In the genomic region with DNA sequence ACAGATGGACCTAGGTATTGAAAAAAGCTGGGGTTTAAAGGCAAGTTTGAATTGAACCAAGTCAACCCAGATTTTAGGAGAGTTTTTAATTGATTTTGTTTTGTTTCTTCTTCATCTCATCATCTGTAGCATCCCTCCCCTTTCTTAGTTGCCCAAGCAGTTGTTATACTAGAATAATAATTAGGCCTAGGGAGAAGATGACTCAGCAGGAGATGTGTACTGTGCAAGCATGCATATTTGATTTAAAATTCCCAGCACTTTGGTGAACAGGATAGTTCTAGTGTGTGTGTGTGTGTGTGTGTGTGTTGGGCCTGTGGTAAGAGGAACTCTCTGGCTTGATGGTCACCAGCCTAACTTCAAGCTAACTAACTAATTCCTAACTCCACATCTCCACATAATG, we compare ENCODE assay signal across 41 mouse cellular contexts. TPM values are rescaled to one million over a fixed set of nuclear protein-coding genes. Genes with fewer than 3 reads are reported as not detected.
"Had no signal": no experiment of that assay in that cellular context is flagged by ENCODE, and none has a peak within 500 bp of the region (broad histone marks: within the 10 kb centered on the region; RNA-seq: fewer than 3 reads in every experiment).

No protein-coding gene starts in this region.

- H3K36me3 ChIP-seq: limb, embryonic 10.5 days; limb, embryonic 12.5 days; limb, embryonic 13.5 days; limb, embryonic 15.5 days; liver, embryonic 12.5 days; liver, embryonic 13.5 days; liver, embryonic 15.5 days; lung, embryonic 15.5 days; midbrain, embryonic 10.5 days; midbrain, embryonic 12.5 days; midbrain, embryonic 13.5 days; midbrain, embryonic 15.5 days; neural tube, embryonic 12.5 days; neural tube, embryonic 13.5 days had no signal

- H3K4me3 ChIP-seq: limb, embryonic 10.5 days; limb, embryonic 12.5 days; limb, embryonic 13.5 days; limb, embryonic 15.5 days; liver, embryonic 12.5 days; liver, embryonic 13.5 days; liver, embryonic 15.5 days; lung, embryonic 15.5 days; megakaryocyte, embryonic 14.5 days; midbrain, embryonic 10.5 days; midbrain, embryonic 12.5 days; midbrain, embryonic 13.5 days; midbrain, embryonic 15.5 days; myocyte; neural tube, embryonic 12.5 days; neural tube, embryonic 13.5 days had no signal

- H3K27ac ChIP-seq: limb, embryonic 10.5 days; limb, embryonic 12.5 days; limb, embryonic 13.5 days; limb, embryonic 15.5 days; liver, embryonic 12.5 days; liver, embryonic 13.5 days; liver, embryonic 14.5 days; liver, embryonic 15.5 days; lung, embryonic 15.5 days; macrophage; midbrain, embryonic 10.5 days; midbrain, embryonic 12.5 days; midbrain, embryonic 13.5 days; midbrain, embryonic 15.5 days; neural tube, embryonic 12.5 days; neural tube, embryonic 13.5 days had no signal

- DNase-seq: left cerebral cortex, postnatal 4 days; liver; liver, embryonic 13.5 days; liver, postnatal 0 days; lung, adult 18-20 months; lung, adult 2 months; lung, embryonic 14.5 days; lung, postnatal 10 days; lung, postnatal 14 days; lung, postnatal 36 days; lung, postnatal 4 days; midbrain, embryonic 14.5 days had no signal

- H3K9ac ChIP-seq: limb, embryonic 12.5 days; limb, embryonic 13.5 days; limb, embryonic 15.5 days; liver, embryonic 12.5 days; liver, embryonic 13.5 days; liver, embryonic 14.5 days; liver, embryonic 15.5 days; liver, postnatal 0 days; lung, embryonic 14.5 days; lung, embryonic 15.5 days; midbrain, embryonic 12.5 days; midbrain, embryonic 13.5 days; midbrain, embryonic 15.5 days; neural tube, embryonic 12.5 days; neural tube, embryonic 13.5 days had no signal

- H3K9me3 ChIP-seq: limb, embryonic 10.5 days; limb, embryonic 12.5 days; limb, embryonic 13.5 days; limb, embryonic 15.5 days; liver, embryonic 12.5 days; liver, embryonic 13.5 days; liver, embryonic 15.5 days; lung, embryonic 15.5 days; megakaryocyte, embryonic 14.5 days; midbrain, embryonic 10.5 days; midbrain, embryonic 12.5 days; midbrain, embryonic 13.5 days; midbrain, embryonic 15.5 days; neural tube, embryonic 12.5 days; neural tube, embryonic 13.5 days had no signal

- H3K4me1 ChIP-seq: limb, embryonic 10.5 days; limb, embryonic 12.5 days; limb, embryonic 13.5 days; limb, embryonic 15.5 days; liver, embryonic 12.5 days; liver, embryonic 13.5 days; liver, embryonic 15.5 days; lung, embryonic 15.5 days; megakaryocyte, embryonic 14.5 days; midbrain, embryonic 10.5 days; midbrain, embryonic 12.5 days; midbrain, embryonic 13.5 days; midbrain, embryonic 15.5 days; neural tube, embryonic 12.5 days; neural tube, embryonic 13.5 days had no signal

- H3K4me2 ChIP-seq: limb, embryonic 12.5 days; limb, embryonic 13.5 days; limb, embryonic 15.5 days; liver, embryonic 11.5 days; liver, embryonic 12.5 days; liver, embryonic 13.5 days; liver, embryonic 15.5 days; lung, embryonic 14.5 days; lung, embryonic 15.5 days; midbrain, embryonic 12.5 days; midbrain, embryonic 13.5 days; midbrain, embryonic 15.5 days; neural tube, embryonic 12.5 days; neural tube, embryonic 13.5 days had no signal

- ATAC-seq: liver, embryonic 12.5 days; liver, postnatal 0 days; lung, postnatal 0 days; midbrain, embryonic 13.5 days; midbrain, embryonic 15.5 days; midbrain, embryonic 16.5 days had no signal

- H3K27me3 ChIP-seq: limb, embryonic 12.5 days; limb, embryonic 13.5 days; limb, embryonic 15.5 days; liver, embryonic 12.5 days; liver, embryonic 13.5 days; liver, embryonic 15.5 days; lung, embryonic 15.5 days; megakaryocyte, embryonic 14.5 days; midbrain, embryonic 12.5 days; midbrain, embryonic 13.5 days; midbrain, embryonic 15.5 days; neural tube, embryonic 12.5 days; neural tube, embryonic 13.5 days had no signal

RNA-seq across cellular contexts. Expression of gene Ddi1, which starts 12.6 kb away (rescaled TPM):
- total RNA-seq: left cerebral cortex, adult 8-10 months; left cerebral cortex, postnatal 10 days; left cerebral cortex, postnatal 14 days; left cerebral cortex, postnatal 25 days; left cerebral cortex, postnatal 4 days; liver, adult 2 months; megakaryocyte progenitor cell, adult 5-6 weeks; megakaryocyte, adult 5-6 weeks; megakaryocyte-erythroid progenitor cell, adult 5-6 weeks; monocyte, adult 5-6 weeks had no signal
- polyA plus RNA-seq: liver, adult 2 months; liver, embryonic 13.5 days; liver, embryonic 14.5 days; liver, embryonic 15.5 days; liver, postnatal 0 days; lung, adult 2 months; macrophage; midbrain, embryonic 12.5 days; midbrain, embryonic 15.5 days; midbrain, embryonic 16.5 days; neural tube, embryonic 13.5 days had no signal
